Mouse (Mus musculus) hindbrain, embryonic 16.5 days (tissue): ENCODE measurements around the gene Tnfrsf1a. TPM values are rescaled to one million over a fixed set of nuclear protein-coding genes. Genes with fewer than 3 reads are reported as not detected.

Experiments used
- ATAC-seq: fragments of 200-750 bp; cut with Nextera tagmentation; 2 replicates; pipeline ENCODE4 v1.8.0; 2017; ENCODE audit warnings: moderate TSS enrichment, moderate library complexity
- H3K27ac ChIP-seq: fragments of 300-500 bp; sonication (generic); 2 replicates; pipeline ENCODE4 v1.5.1; 2014; ENCODE audit warnings: low read depth, mild to moderate bottlenecking, control low read depth, low read length, moderate library complexity
- H3K27me3 ChIP-seq: fragments of 300-500 bp; sonication (generic); replicated peaks from 2 replicates; pipeline ENCODE4 v1.6.1; 2014; ENCODE audit warnings: low read length; ENCODE audit not compliant: control insufficient read depth, insufficient read depth
- H3K36me3 ChIP-seq: fragments of 300-500 bp; sonication (generic); 2 replicates; pipeline ENCODE4 v1.6.1; 2014; ENCODE audit warnings: mild to moderate bottlenecking, low read length, moderate library complexity, mixed read lengths; ENCODE audit not compliant: control insufficient read depth, insufficient read depth
- H3K4me1 ChIP-seq: fragments of 300-500 bp; sonication (generic); 2 replicates; pipeline ENCODE4 v1.6.1; 2014; ENCODE audit warnings: low read depth, low read length; ENCODE audit not compliant: control insufficient read depth, insufficient read depth
- H3K4me2 ChIP-seq: fragments of 300-500 bp; sonication (generic); 2 replicates; pipeline ENCODE4 v1.6.1; 2014; ENCODE audit warnings: mild to moderate bottlenecking, low read length, control low read depth, moderate library complexity
- H3K4me3 ChIP-seq: fragments of 300-500 bp; sonication (generic); 2 replicates; pipeline ENCODE4 v1.5.1; 2014; ENCODE audit warnings: mild to moderate bottlenecking, low read length, control low read depth, moderate library complexity
- H3K9ac ChIP-seq: fragments of 300-500 bp; sonication (generic); 2 replicates; pipeline ENCODE4 v1.6.1; 2014; ENCODE audit warnings: low read depth, mild to moderate bottlenecking, control low read depth, low read length, moderate library complexity
- H3K9me3 ChIP-seq: fragments of 300-500 bp; sonication (generic); 2 replicates; pipeline ENCODE4 v1.6.1; 2014; ENCODE audit warnings: mild to moderate bottlenecking, low read length, moderate library complexity; ENCODE audit not compliant: control insufficient read depth
- WGBS: fragments of 180-500 bp; shearing (Covaris S2); extraction: QIAGEN DNeasy Blood & Tissue Kit; methylation state at CpG from one replicate; pipeline ENCODE4 v1.1.7; 2014; 5-methylcytosine and 5-hydroxymethylcytosine counted together
- polyA plus RNA-seq: library from polyadenylated mRNA; unstranded; fragments of >200 nt; fragmentation: Nextera tagmentation; extraction: Ambion mirVana; gene quantifications from 2 replicates; pipeline ENCODE4 v1.2.1, GENCODE M21; 2015

The Tnfrsf1a gene
- polyA plus RNA-seq, 1 experiment from 2014 or later = 15.1 TPM

GRCm38 (mm10) chr6:125312171-125312570 lies 37.0 kb upstream of the Tnfrsf1a start:
- WGBS = 85% methylated on average over 9 of the region's 9 CpGs
- peaks cover 14% of the 10 kb centered on the region; the same call in 1 of the 2 replicates for H3K4me1 ChIP-seq
- peak overlapping the region; percentile 56 for H3K4me2 ChIP-seq
- no peak overlapping the region for H3K27ac ChIP-seq
- H3K27me3 ChIP-seq = no peaks in the 10 kb centered on the region
- no peaks in the 10 kb centered on the region for H3K36me3 ChIP-seq
- H3K9ac ChIP-seq = no peak overlapping the region
- no peak overlapping the region for H3K4me3 ChIP-seq
- ATAC-seq = no peak
- no peaks in the 10 kb centered on the region for H3K9me3 ChIP-seq

- peaks cover 14% of the 10 kb centered on the region; the same call in 1 of the 2 replicates for H3K4me1 ChIP-seq
- no peaks in the 10 kb centered on the region for H3K27me3 ChIP-seq
- no peaks in the 10 kb centered on the region for H3K36me3 ChIP-seq
- H3K4me2 ChIP-seq = peak overlapping the region; percentile 56
- no peak for ATAC-seq
- peak overlapping the region; percentile 37 for H3K4me3 ChIP-seq
- no peak overlapping the region for H3K27ac ChIP-seq
- H3K9ac ChIP-seq = peak overlapping the region; percentile 65
- WGBS = 68% methylated on average over 22 of the region's 22 CpGs
- H3K9me3 ChIP-seq = no peaks in the 10 kb centered on the region
Measured at GRCm38 (mm10) chr6:125312581-125313355, 36.4 kb upstream of the Tnfrsf1a start.

- peaks cover 14% of the 10 kb centered on the region; the same call in 1 of the 2 replicates for H3K4me1 ChIP-seq
- ATAC-seq = peak; percentile 78
- no peaks in the 10 kb centered on the region for H3K36me3 ChIP-seq
- H3K4me3 ChIP-seq = peak within 1 kb of the TSS; percentile 37
- no peaks in the 10 kb centered on the region for H3K27me3 ChIP-seq
- H3K27ac ChIP-seq = no peak within 1 kb of the TSS
- H3K4me2 ChIP-seq = peak within 1 kb of the TSS; percentile 56
- H3K9me3 ChIP-seq = no peaks in the 10 kb centered on the region
- WGBS = 4% methylated on average over 37 of the region's 46 CpGs
- peak within 1 kb of the TSS; percentile 65 for H3K9ac ChIP-seq
Measured at GRCm38 (mm10) chr6:125313546-125314230, 35.5 kb upstream of the Tnfrsf1a start, which contains the start of gene Ltbr. Gene Ltbr (minus strand): TSS chr6:125313885.

GRCm38 (mm10) chr6:125314231-125314563 lies 35.0 kb upstream of the Tnfrsf1a start:
- H3K9me3 ChIP-seq = no peaks in the 10 kb centered on the region
- H3K4me2 ChIP-seq = peak overlapping the region; percentile 56
- no peak overlapping the region for H3K27ac ChIP-seq
- peak overlapping the region; percentile 65 for H3K9ac ChIP-seq
- WGBS = 46% methylated on average over 7 of the region's 7 CpGs
- peak; percentile 42 for ATAC-seq
- H3K36me3 ChIP-seq = no peaks in the 10 kb centered on the region
- no peaks in the 10 kb centered on the region for H3K27me3 ChIP-seq
- H3K4me1 ChIP-seq = peaks cover 14% of the 10 kb centered on the region; the same call in 1 of the 2 replicates
- peak overlapping the region; percentile 37; the same call in 1 of the 2 replicates for H3K4me3 ChIP-seq

- Histone ChIP-seq H3K27me3 (no peaks in the 10 kb centered on the region), H3K9ac (no peak overlapping the region), H3K27ac (no peak overlapping the region), H3K4me2 (no peak overlapping the region), H3K36me3 (no peaks in the 10 kb centered on the region), H3K4me1 (peaks cover 14% of the 10 kb centered on the region; the same call in 1 of the 2 replicates), H3K9me3 (no peaks in the 10 kb centered on the region), H3K4me3 (no peak overlapping the region)
- WGBS = 76% methylated on average over 6 of the region's 6 CpGs
- no peak for ATAC-seq
Measured at GRCm38 (mm10) chr6:125314746-125315145, 34.4 kb upstream of the Tnfrsf1a start.

- Histone ChIP-seq H3K9ac (no peak overlapping the region), H3K4me2 (no peak overlapping the region), H3K36me3 (no peaks in the 10 kb centered on the region), H3K9me3 (no peaks in the 10 kb centered on the region), H3K4me1 (peaks cover 14% of the 10 kb centered on the region; the same call in 1 of the 2 replicates), H3K27ac (no peak overlapping the region), H3K27me3 (peaks cover 13% of the 10 kb centered on the region), H3K4me3 (no peak overlapping the region)
- no peak for ATAC-seq
- WGBS = 59% methylated on average over 7 of the region's 7 CpGs
Measured at GRCm38 (mm10) chr6:125317077-125317476, 32.1 kb upstream of the Tnfrsf1a start.

GRCm38 (mm10) chr6:125318981-125319918 lies 29.9 kb upstream of the Tnfrsf1a start:
- Histone ChIP-seq H3K27me3 (peaks cover 13% of the 10 kb centered on the region), H3K27ac (no peak overlapping the region), H3K4me2 (no peak overlapping the region), H3K9ac (no peak overlapping the region), H3K9me3 (no peaks in the 10 kb centered on the region), H3K4me1 (peaks cover 2% of the 10 kb centered on the region; the same call in 1 of the 2 replicates), H3K4me3 (no peak overlapping the region), H3K36me3 (no peaks in the 10 kb centered on the region)
- no peak for ATAC-seq
- WGBS = 74% methylated on average over 15 of the region's 15 CpGs

- no peak overlapping the region for H3K27ac ChIP-seq
- H3K4me2 ChIP-seq = no peak overlapping the region
- peaks cover 13% of the 10 kb centered on the region for H3K27me3 ChIP-seq
- H3K4me1 ChIP-seq = no peaks in the 10 kb centered on the region
- H3K9me3 ChIP-seq = no peaks in the 10 kb centered on the region
- no peak overlapping the region for H3K9ac ChIP-seq
- no peak for ATAC-seq
- H3K4me3 ChIP-seq = no peak overlapping the region
- H3K36me3 ChIP-seq = no peaks in the 10 kb centered on the region
Measured at GRCm38 (mm10) chr6:125319919-125320296, 29.3 kb upstream of the Tnfrsf1a start.
